ENCODE assay signal across 8 mouse cellular contexts in the genomic region with DNA sequence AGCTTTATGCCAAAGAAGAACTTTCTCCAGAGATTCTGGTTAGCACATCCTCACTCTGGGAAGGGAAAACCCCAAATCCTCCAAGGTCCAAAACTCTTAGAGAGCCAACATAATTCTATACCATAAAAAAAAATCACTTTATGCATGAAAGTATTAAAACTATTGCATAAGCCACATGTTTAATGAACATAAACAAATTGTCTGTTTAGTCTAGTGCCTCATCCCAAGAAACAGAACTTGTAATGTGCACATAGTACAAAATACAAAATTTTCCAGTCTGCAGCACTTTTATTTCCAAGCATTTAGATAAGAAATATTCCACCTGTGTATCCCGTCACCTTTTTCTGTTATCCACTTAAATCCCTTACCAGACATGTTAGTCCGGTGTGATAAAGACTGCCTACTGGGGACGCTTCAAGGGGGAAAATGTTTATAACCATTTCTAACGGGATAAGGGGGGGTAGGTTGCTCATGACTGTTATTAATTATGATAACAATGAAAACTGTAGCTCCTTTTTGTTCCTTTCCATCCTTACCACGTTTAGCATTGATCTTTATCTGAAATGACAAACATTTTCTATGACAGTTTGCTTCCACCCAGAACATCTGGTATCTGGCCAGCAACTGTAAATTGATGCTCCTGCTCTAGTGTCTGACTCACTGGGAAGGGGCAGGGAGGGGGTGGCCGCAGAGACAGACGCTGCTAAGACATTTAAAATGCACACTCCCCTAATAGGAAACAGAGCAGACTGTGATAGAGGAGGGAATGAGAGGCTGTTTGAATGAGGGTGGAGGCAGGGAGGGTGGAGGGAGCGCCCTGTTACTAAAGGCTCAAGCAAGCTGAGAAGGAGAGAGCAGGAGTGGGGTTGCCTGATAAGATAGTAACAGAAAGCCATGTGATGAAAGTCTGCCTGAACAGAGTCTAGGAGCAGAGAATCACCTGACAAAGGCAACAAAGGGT.
DNase-seq lines count a peak whose midpoint lies in the region.

No protein-coding gene starts in this region.

- H3K4me3 ChIP-seq in hindbrain, embryonic 10.5 days = no peak overlapping the region
- H3K4me3 ChIP-seq in midbrain, embryonic 10.5 days = no peak overlapping the region

- peaks cover 9% of the 10 kb centered on the region for H3K4me1 ChIP-seq in hindbrain, embryonic 10.5 days (replicated peaks)
- H3K4me1 ChIP-seq in midbrain, embryonic 10.5 days = peaks cover 7% of the 10 kb centered on the region

- DNase-seq in adrenal gland, adult 2 months = peak; percentile 18
- DNase-seq in adrenal gland, adult 18-20 months (ENCODE audit: low spot score in 2 of 2) = no peak
- peak; percentile 31 for DNase-seq in brain, adult 2 months (ENCODE audit: low read depth, low spot score)
- peak; percentile 36 for DNase-seq in hindbrain, embryonic 10.5 days (ENCODE audit: low spot score)
- no peak for DNase-seq in midbrain, embryonic 10.5 days (ENCODE audit: low spot score)
- DNase-seq in testis, postnatal 14 days (ENCODE audit: low spot score) = no peak
- no peak for DNase-seq in left cerebral cortex, postnatal 14 days (ENCODE audit: low spot score in 2 of 2)
- DNase-seq in left cerebral cortex, adult 11 months (ENCODE audit: low spot score) = no peak

- intact Hi-C loops in left cerebral cortex, postnatal 14 days (cut with DNase I) = no loop called here

- H3K36me3 ChIP-seq in hindbrain, embryonic 10.5 days = no peaks in the 10 kb centered on the region
- no peaks in the 10 kb centered on the region for H3K36me3 ChIP-seq in midbrain, embryonic 10.5 days

- no peaks in the 10 kb centered on the region for H3K9me3 ChIP-seq in hindbrain, embryonic 10.5 days
- H3K9me3 ChIP-seq in midbrain, embryonic 10.5 days (replicated peaks) = no peaks in the 10 kb centered on the region

- no peaks in the 10 kb centered on the region for H3K27me3 ChIP-seq in hindbrain, embryonic 10.5 days (ENCODE audit: insufficient read depth, poor library complexity, severe bottlenecking)
- no peaks in the 10 kb centered on the region for H3K27me3 ChIP-seq in midbrain, embryonic 10.5 days (ENCODE audit: low read depth, poor library complexity, severe bottlenecking)

- WGBS in hindbrain, embryonic 10.5 days = 45% methylated on average over 8 of the region's 8 CpGs
- 58% methylated on average over 8 of the region's 8 CpGs for WGBS in midbrain, embryonic 10.5 days

- peak overlapping the region; percentile 71 for H3K27ac ChIP-seq in hindbrain, embryonic 10.5 days
- H3K27ac ChIP-seq in midbrain, embryonic 10.5 days (replicated peaks) = 0 out of 2 replicates have a peak overlapping the region, but pooled peaks have one; percentile 3

Comparison
In these comparisons a context has a peak if more than half of its experiments do, and no peak if none do; other contexts are left out.
1. DNase-seq: peak in adrenal gland, adult 2 months (single experiment), brain, adult 2 months (single experiment) and hindbrain, embryonic 10.5 days (single experiment); none in adrenal gland, adult 18-20 months (0 of 2), midbrain, embryonic 10.5 days (single experiment), testis, postnatal 14 days (single experiment), left cerebral cortex, postnatal 14 days (0 of 2) and left cerebral cortex, adult 11 months (single experiment).